Mouse (Mus musculus) G1E (cell line): ENCODE measurements at regions not wholly inside any gene's neighbourhood (a gene's known extent, or its start where the extent isn't known, plus 50 kb on each side); places are given as distances from the start of the nearest gene placed in this dataset.

Source experiments
- CTCF ChIP-seq: IDR thresholded peaks from 2 replicates; pipeline ENCODE4 v1.5.1; 2012; ENCODE audit warnings: low read depth, low read length, inconsistent platforms, mixed read lengths
- TAL1 ChIP-seq: conservative IDR thresholded peaks from 2 replicates; pipeline ENCODE4 v1.6.1; 2012; ENCODE audit warnings: low read depth, low read length, inconsistent platforms, mixed read lengths

- TF ChIP-seq CTCF (no peak), TAL1 (no peak)
Measured at GRCm38 (mm10) chr12:74516527-74516926, 200.3 kb upstream of the Gm11042 start.
